Comparison of ENCODE assay signal across 17 mouse cellular contexts in genomic region chr10:5594457-5594856, GRCm38 (mm10). TPM values are rescaled to one million over a fixed set of nuclear protein-coding genes. Genes with fewer than 3 reads are reported as not detected.
DNase-seq lines count a peak whose midpoint lies in the region; ATAC-seq and TF ChIP-seq lines count a peak whose summit lies in the region.
"Had no signal": no experiment of that assay in that cellular context is flagged by ENCODE, and none has a peak within 500 bp of the region (broad histone marks: within the 10 kb centered on the region; RNA-seq: fewer than 3 reads in every experiment).

No protein-coding gene starts in this region.

- no peak for DNase-seq in heart, postnatal 14 days
- DNase-seq in liver, result no peak
- no peak for DNase-seq in heart, postnatal 0 days (ENCODE audit: low spot score)
- no peak for DNase-seq in Muller cell, postnatal 12 days (ENCODE audit: inconsistent ontology term)
- no peak for DNase-seq in left cerebral cortex, postnatal 14 days (ENCODE audit: low spot score in 2 of 2)
- DNase-seq: cerebellum, adult 11 months; cerebellum, postnatal 36 days; left cerebral cortex, postnatal 4 days had no signal

- H3K4me2 ChIP-seq in heart, embryonic 15.5 days, result peak overlapping the region; percentile 9; the same call in 1 of the 2 replicates
- no peak overlapping the region; the same call in 1 of the 2 replicates for H3K4me2 ChIP-seq in liver, embryonic 12.5 days
- peak overlapping the region; percentile 51 for H3K4me2 ChIP-seq in heart, postnatal 0 days (ENCODE audit: low read depth, low read length)
- H3K4me2 ChIP-seq: embryonic facial prominence, embryonic 15.5 days; forebrain, embryonic 12.5 days; hindbrain, embryonic 12.5 days had no signal

- no peak for TF ChIP-seq CTCF in heart, postnatal 0 days (IDR thresholded peaks at IDR 0.05; ENCODE audit: low read depth)

- H3K36me3 ChIP-seq in heart, embryonic 15.5 days, result no peaks in the 10 kb centered on the region
- H3K36me3 ChIP-seq in liver, embryonic 12.5 days, result no peaks in the 10 kb centered on the region
- H3K36me3 ChIP-seq in heart, postnatal 0 days (replicated peaks; ENCODE audit: control insufficient read depth, insufficient read depth, low read length), result no peaks in the 10 kb centered on the region
- H3K36me3 ChIP-seq: embryonic facial prominence, embryonic 15.5 days; forebrain, embryonic 12.5 days; hindbrain, embryonic 12.5 days had no signal

- ATAC-seq in heart, embryonic 15.5 days (replicated peaks; ENCODE audit: insufficient number of reproducible peaks, insufficient read depth, low FRiP score, low read depth), result no peak
- ATAC-seq in liver, embryonic 12.5 days, result no peak
- peak; percentile 16; the same call in 1 of the 2 replicates for ATAC-seq in common myeloid progenitor, adult 5-6 weeks (replicated peaks; ENCODE audit: low read depth, poor library complexity, severe bottlenecking)
- no peak for ATAC-seq in heart, postnatal 0 days (ENCODE audit: insufficient read depth, low read depth)
- ATAC-seq: intestine, embryonic 16.5 days had no signal

- H3K9ac ChIP-seq in heart, embryonic 15.5 days, result 0 out of 2 replicates have a peak overlapping the region, but pooled peaks have one; percentile 10
- H3K9ac ChIP-seq in liver, embryonic 12.5 days, result no peak overlapping the region
- peak overlapping the region; percentile 53 for H3K9ac ChIP-seq in heart, postnatal 0 days (replicated peaks; ENCODE audit: low read depth, low read length)
- H3K9ac ChIP-seq: embryonic facial prominence, embryonic 15.5 days; forebrain, embryonic 12.5 days; hindbrain, embryonic 12.5 days had no signal

- peak overlapping the region; percentile 31 for H3K4me3 ChIP-seq in heart, embryonic 15.5 days
- peak overlapping the region; percentile 16 for H3K4me3 ChIP-seq in liver, embryonic 12.5 days
- H3K4me3 ChIP-seq in heart, postnatal 0 days (ENCODE audit: low read depth, low read length), result peak overlapping the region; percentile 42
- H3K4me3 ChIP-seq: embryonic facial prominence, embryonic 15.5 days; forebrain, embryonic 12.5 days; hindbrain, embryonic 12.5 days had no signal

- TF ChIP-seq EP300 in heart, postnatal 0 days (IDR thresholded peaks at IDR 0.05; ENCODE audit: low read depth), result no peak

- H3K4me1 ChIP-seq in heart, embryonic 15.5 days (replicated peaks), result peaks cover 6% of the 10 kb centered on the region; the same call in 1 of the 2 replicates
- peaks cover 4% of the 10 kb centered on the region; the same call in 1 of the 2 replicates for H3K4me1 ChIP-seq in liver, embryonic 12.5 days
- no peaks in the 10 kb centered on the region for H3K4me1 ChIP-seq in heart, postnatal 0 days (ENCODE audit: control insufficient read depth, insufficient read depth)
- H3K4me1 ChIP-seq: embryonic facial prominence, embryonic 15.5 days; forebrain, embryonic 12.5 days; hindbrain, embryonic 12.5 days had no signal

- no peaks in the 10 kb centered on the region for H3K27me3 ChIP-seq in heart, embryonic 15.5 days
- no peaks in the 10 kb centered on the region for H3K27me3 ChIP-seq in liver, embryonic 12.5 days (replicated peaks)
- H3K27me3 ChIP-seq in heart, postnatal 0 days (ENCODE audit: control insufficient read depth, insufficient read depth, low read length), result no peaks in the 10 kb centered on the region
- H3K27me3 ChIP-seq: CH12.LX; embryonic facial prominence, embryonic 15.5 days; forebrain, embryonic 12.5 days; hindbrain, embryonic 12.5 days had no signal

- 55% methylated on average over 5 of the region's 5 CpGs for WGBS in heart, embryonic 15.5 days
- 36% methylated on average over 5 of the region's 5 CpGs for WGBS in liver, embryonic 12.5 days (ENCODE audit: insufficient replicate concordance)
- WGBS in heart, postnatal 0 days, result 47% methylated on average over 5 of the region's 5 CpGs

- no peaks in the 10 kb centered on the region for H3K9me3 ChIP-seq in heart, embryonic 15.5 days (replicated peaks)
- no peaks in the 10 kb centered on the region for H3K9me3 ChIP-seq in liver, embryonic 12.5 days (replicated peaks)
- no peaks in the 10 kb centered on the region for H3K9me3 ChIP-seq in heart, postnatal 0 days (replicated peaks; ENCODE audit: control insufficient read depth, low read length)
- H3K9me3 ChIP-seq: embryonic facial prominence, embryonic 15.5 days; forebrain, embryonic 12.5 days; hindbrain, embryonic 12.5 days had no signal

- intact Hi-C loops in heart, postnatal 14 days (cut with DNase I), result no loop called here
- intact Hi-C loops in left cerebral cortex, postnatal 14 days (cut with DNase I), result no loop called here

- H3K27ac ChIP-seq in heart, embryonic 15.5 days, result no peak overlapping the region
- no peak overlapping the region for H3K27ac ChIP-seq in liver, embryonic 12.5 days
- peak overlapping the region; percentile 80 for H3K27ac ChIP-seq in heart, postnatal 0 days (ENCODE audit: low read depth)
- H3K27ac ChIP-seq: embryonic facial prominence, embryonic 15.5 days; forebrain, embryonic 12.5 days; hindbrain, embryonic 12.5 days; macrophage had no signal

RNA-seq across cellular contexts. Expression of gene Myct1, which starts 0.9 kb away (rescaled TPM):
- polyA plus RNA-seq in heart, embryonic 15.5 days (2015; fragmentation: Nextera tagmentation; extraction: Ambion mirVana), result 5.2 and 7.9 TPM in 2 replicates
- 10 to 100 TPM; 17.8 to 19.7 TPM for total RNA-seq in heart, postnatal 14 days (2021)
- 3.0 TPM in 2 replicates for polyA plus RNA-seq in liver, embryonic 12.5 days (2016; fragmentation: Nextera tagmentation; extraction: Ambion mirVana)
- 12.0 and 20.2 TPM in 2 replicates for total RNA-seq in common myeloid progenitor, adult 5-6 weeks (2017)
- 5.3 and 6.1 TPM in 2 replicates for total RNA-seq in heart, postnatal 0 days (2014; rRNA removed; ENCODE audit: low replicate concordance)
- 8.9 and 9.2 TPM in 2 replicates for polyA plus RNA-seq in heart, postnatal 0 days (2015; fragmentation: Nextera tagmentation; extraction: Ambion mirVana)
- total RNA-seq in left cerebral cortex, postnatal 14 days (2021), result 1 to 10 TPM in 1 of 2 experiments, under 1 TPM in 1; 0.59 to 1.1 TPM
- total RNA-seq: CH12.LX had no signal

RNA-seq across cellular contexts. Expression of gene Syne1, which starts 43.2 kb away (rescaled TPM):
- 20.7 and 23.2 TPM in 2 replicates for polyA plus RNA-seq in heart, embryonic 15.5 days (2015; fragmentation: Nextera tagmentation; extraction: Ambion mirVana)
- 10 to 100 TPM; 64.3 to 67.6 TPM for total RNA-seq in heart, postnatal 14 days (2021)
- 4.4 and 4.7 TPM in 2 replicates for polyA plus RNA-seq in liver, embryonic 12.5 days (2016; fragmentation: Nextera tagmentation; extraction: Ambion mirVana)
- total RNA-seq in common myeloid progenitor, adult 5-6 weeks (2017), result 28.5 and 33.4 TPM in 2 replicates
- total RNA-seq in heart, postnatal 0 days (2014; rRNA removed; ENCODE audit: low replicate concordance), result 66.2 and 71.2 TPM in 2 replicates
- 23.9 and 25.9 TPM in 2 replicates for polyA plus RNA-seq in heart, postnatal 0 days (2015; fragmentation: Nextera tagmentation; extraction: Ambion mirVana)
- 100 to 1,000 TPM; 247 to 308 TPM for total RNA-seq in left cerebral cortex, postnatal 14 days (2021)

RNA-seq across cellular contexts. Expression of gene Vip, which starts 44.6 kb away (rescaled TPM):
- polyA plus RNA-seq in heart, embryonic 15.5 days (2015; fragmentation: Nextera tagmentation; extraction: Ambion mirVana), result 0.13 and 0.37 TPM in 2 replicates
- total RNA-seq in heart, postnatal 14 days (2021), result not detected
- polyA plus RNA-seq in liver, embryonic 12.5 days (2016; fragmentation: Nextera tagmentation; extraction: Ambion mirVana), result 0.11 TPM in 1 of 2 replicates, not detected in the other
- not detected in 2 replicates for total RNA-seq in common myeloid progenitor, adult 5-6 weeks (2017)
- total RNA-seq in heart, postnatal 0 days (2014; rRNA removed; ENCODE audit: low replicate concordance), result 0.84 TPM in 1 of 2 replicates, not detected in the other
- 0.07 TPM in 1 of 2 replicates, not detected in the other for polyA plus RNA-seq in heart, postnatal 0 days (2015; fragmentation: Nextera tagmentation; extraction: Ambion mirVana)
- 10 to 100 TPM; 41.3 to 50.5 TPM for total RNA-seq in left cerebral cortex, postnatal 14 days (2021)
- total RNA-seq: CH12.LX had no signal
- polyA plus RNA-seq: forebrain, embryonic 12.5 days; macrophage had no signal

Comparison
In these comparisons a context has a peak if more than half of its experiments do, and no peak if none do; other contexts are left out.
1. RNA of gene Vip, which starts 44.6 kb away (total RNA-seq): 41.3 to 50.5 TPM in left cerebral cortex, postnatal 14 days; 0.84 TPM in heart, postnatal 0 days, not detected in heart, postnatal 14 days and not detected in common myeloid progenitor, adult 5-6 weeks; every median in the first group is over 10 times any median in the second.
2. Peak in every context shown above with its lines, with median percentiles within 50 percentile points of each other: H3K4me3 ChIP-seq.